Mouse (Mus musculus) heart, embryonic 14.5 days (tissue): ENCODE data around the gene Nav3. TPM values are rescaled to one million over a fixed set of nuclear protein-coding genes. Genes with fewer than 3 reads are reported as not detected.

Source experiments
- ATAC-seq: fragments of 200-750 bp; cut with Nextera tagmentation; 2 replicates; pipeline ENCODE4 v1.8.0; 2017; ENCODE audit warnings: low read depth, moderate TSS enrichment; ENCODE audit not compliant: insufficient number of reproducible peaks, insufficient read depth, low FRiP score
- H3K27ac ChIP-seq, 2 experiments: fragments of 200-500 bp in 1 of 2; fragments of 300-500 bp in 1 of 2; sonication (generic) in 1 of 2; replicated peaks in 1 of 2; 2 replicates each; pipeline ENCODE4 v1.5.1; 2012 to 2014; ENCODE audit warnings: low read depth in 2 of 2, low read length in 2 of 2, control low read depth in 1 of 2, mild to moderate bottlenecking in 1 of 2, mixed read lengths in 1 of 2; ENCODE audit not compliant: control insufficient read depth in 1 of 2, insufficient read depth in 1 of 2
- H3K27me3 ChIP-seq: fragments of 300-500 bp; sonication (generic); 2 replicates; pipeline ENCODE4 v1.6.1; 2014; ENCODE audit warnings: mild to moderate bottlenecking, low read length, control low read depth; ENCODE audit not compliant: control insufficient read depth, insufficient read depth
- H3K36me3 ChIP-seq: fragments of 300-500 bp; sonication (generic); 2 replicates; pipeline ENCODE4 v1.6.1; 2014; ENCODE audit warnings: mild to moderate bottlenecking, control low read depth, low read length, mixed read lengths; ENCODE audit not compliant: control insufficient read depth, insufficient read depth
- H3K4me1 ChIP-seq, 2 experiments: fragments of 200-500 bp in 1 of 2; fragments of 300-500 bp in 1 of 2; sonication (generic) in 1 of 2; 2 replicates each; pipeline ENCODE4 v1.6.1; 2012 to 2014; ENCODE audit warnings: low read length in 2 of 2, control low read depth in 1 of 2, mixed read lengths in 1 of 2; ENCODE audit not compliant: control insufficient read depth in 2 of 2, insufficient read depth in 2 of 2
- H3K4me2 ChIP-seq: fragments of 300-500 bp; sonication (generic); 2 replicates; pipeline ENCODE4 v1.6.1; 2014; ENCODE audit warnings: mild to moderate bottlenecking, low read length
- H3K4me3 ChIP-seq, 2 experiments: fragments of 200-500 bp in 1 of 2; fragments of 300-500 bp in 1 of 2; sonication (generic) in 1 of 2; 2 replicates each; pipeline ENCODE4 v1.5.1; 2012 to 2014; ENCODE audit warnings: low read length in 2 of 2, mild to moderate bottlenecking in 2 of 2, control low read depth in 1 of 2, low read depth in 1 of 2, moderate library complexity in 1 of 2; ENCODE audit not compliant: control insufficient read depth in 1 of 2, insufficient read depth in 1 of 2
- H3K9ac ChIP-seq: fragments of 300-500 bp; sonication (generic); 2 replicates; pipeline ENCODE4 v1.6.1; 2014; ENCODE audit warnings: mild to moderate bottlenecking, low read length
- H3K9me3 ChIP-seq: fragments of 300-500 bp; sonication (generic); 2 replicates; pipeline ENCODE4 v1.6.1; 2016; ENCODE audit warnings: low read length, control low read depth; ENCODE audit not compliant: control insufficient read depth
- WGBS: fragments of 180-500 bp; shearing (Covaris S2); extraction: QIAGEN DNeasy Blood & Tissue Kit; methylation state at CpG from one replicate; pipeline ENCODE4 v1.1.7; 2014; 5-methylcytosine and 5-hydroxymethylcytosine counted together
- polyA plus RNA-seq: library from polyadenylated mRNA; unstranded; fragments of >200 nt; fragmentation: Nextera tagmentation; extraction: Ambion mirVana; gene quantifications from 2 replicates; pipeline ENCODE4 v1.2.1, GENCODE M21; 2014

Gene Nav3
- polyA plus RNA-seq, 1 experiment from 2014 or later: 4.2 TPM

DNA sequence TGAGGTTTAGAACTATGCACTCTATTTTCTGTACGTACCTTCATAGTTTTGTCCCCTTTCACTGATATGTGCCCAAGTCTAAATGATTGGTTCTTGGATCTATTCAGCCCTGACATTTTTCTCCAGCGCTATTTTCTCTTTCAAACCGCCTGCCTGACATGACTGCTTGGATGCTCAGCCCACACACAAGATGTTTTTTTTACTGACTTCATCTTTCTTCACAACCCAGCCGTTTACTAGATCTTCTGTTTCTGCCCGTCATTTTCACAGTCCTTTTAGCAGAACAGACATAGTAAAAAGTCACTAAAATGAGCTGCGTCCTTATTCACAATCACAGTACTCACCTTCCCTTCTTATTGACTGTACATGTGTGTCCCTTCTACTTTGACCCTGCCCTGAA, 656.8 kb downstream of the Nav3 start:
- no peak overlapping the region for H3K9ac ChIP-seq
- no peak overlapping the region for H3K27ac ChIP-seq
- H3K4me1 ChIP-seq: no peaks in the 10 kb centered on the region
- no peak for ATAC-seq
- no peak overlapping the region for H3K4me2 ChIP-seq
- no peaks in the 10 kb centered on the region for H3K36me3 ChIP-seq
- H3K9me3 ChIP-seq: no peaks in the 10 kb centered on the region
- no peak overlapping the region for H3K4me3 ChIP-seq
- WGBS: 73% methylated on average over 6 of the region's 6 CpGs
- H3K27me3 ChIP-seq: no peaks in the 10 kb centered on the region

GRCm38 (mm10) chr10:109796981-109797380, 659.0 kb downstream of the Nav3 start:
- no peak overlapping the region for H3K4me2 ChIP-seq
- H3K36me3 ChIP-seq: no peaks in the 10 kb centered on the region
- no peak overlapping the region for H3K9ac ChIP-seq
- H3K4me1 ChIP-seq: no peaks in the 10 kb centered on the region
- no peaks in the 10 kb centered on the region for H3K9me3 ChIP-seq
- no peak for ATAC-seq
- no peak overlapping the region for H3K4me3 ChIP-seq
- H3K27ac ChIP-seq: no peak overlapping the region
- 67% methylated on average over 3 of the region's 3 CpGs for WGBS
- no peaks in the 10 kb centered on the region for H3K27me3 ChIP-seq

DNA sequence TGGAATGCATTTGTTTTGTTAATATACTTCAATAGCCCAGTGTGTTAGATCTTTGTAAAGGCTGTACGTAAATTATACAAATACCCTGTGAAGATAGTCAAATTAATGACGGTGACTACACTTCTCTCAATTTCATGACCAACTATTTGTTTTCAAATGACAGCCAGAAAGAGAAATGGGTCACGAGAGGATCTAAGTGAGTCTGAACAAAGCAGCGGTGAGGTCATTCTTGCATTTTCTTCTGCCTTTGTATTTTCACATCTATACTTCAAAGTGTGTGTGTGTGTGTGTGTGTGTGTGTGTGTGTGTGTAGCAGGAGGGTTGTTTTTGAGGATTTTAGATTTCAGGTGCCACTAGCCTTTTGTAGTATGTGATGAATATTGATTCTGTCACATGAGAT, 662.5 kb downstream of the Nav3 start:
- Histone ChIP-seq H3K4me1 (no peaks in the 10 kb centered on the region), H3K36me3 (no peaks in the 10 kb centered on the region), H3K4me2 (no peak overlapping the region), H3K27ac (no peak overlapping the region), H3K4me3 (no peak overlapping the region), H3K27me3 (no peaks in the 10 kb centered on the region), H3K9me3 (no peaks in the 10 kb centered on the region), H3K9ac (no peak overlapping the region)
- ATAC-seq: no peak
- WGBS: 79% methylated on average over 4 of the region's 4 CpGs

GRCm38 (mm10) chr10:109788728-109789127, 667.3 kb downstream of the Nav3 start:
- Histone ChIP-seq H3K36me3 (no peaks in the 10 kb centered on the region), H3K4me3 (no peak overlapping the region), H3K9me3 (no peaks in the 10 kb centered on the region), H3K9ac (no peak overlapping the region), H3K4me2 (no peak overlapping the region), H3K27ac (no peak overlapping the region), H3K27me3 (no peaks in the 10 kb centered on the region), H3K4me1 (no peaks in the 10 kb centered on the region)
- WGBS: 86% methylated on average over 2 of the region's 2 CpGs
- ATAC-seq: no peak

- H3K9ac ChIP-seq: no peak overlapping the region
- no peaks in the 10 kb centered on the region for H3K4me1 ChIP-seq
- no peak overlapping the region for H3K4me3 ChIP-seq
- ATAC-seq: no peak
- H3K27ac ChIP-seq: no peak overlapping the region
- H3K4me2 ChIP-seq: no peak overlapping the region
- no peaks in the 10 kb centered on the region for H3K9me3 ChIP-seq
- no peaks in the 10 kb centered on the region for H3K27me3 ChIP-seq
- no peaks in the 10 kb centered on the region for H3K36me3 ChIP-seq
- WGBS: 82% methylated on average over 4 of the region's 4 CpGs
Observed at GRCm38 (mm10) chr10:109779109-109779508, 676.9 kb downstream of the Nav3 start.

DNA sequence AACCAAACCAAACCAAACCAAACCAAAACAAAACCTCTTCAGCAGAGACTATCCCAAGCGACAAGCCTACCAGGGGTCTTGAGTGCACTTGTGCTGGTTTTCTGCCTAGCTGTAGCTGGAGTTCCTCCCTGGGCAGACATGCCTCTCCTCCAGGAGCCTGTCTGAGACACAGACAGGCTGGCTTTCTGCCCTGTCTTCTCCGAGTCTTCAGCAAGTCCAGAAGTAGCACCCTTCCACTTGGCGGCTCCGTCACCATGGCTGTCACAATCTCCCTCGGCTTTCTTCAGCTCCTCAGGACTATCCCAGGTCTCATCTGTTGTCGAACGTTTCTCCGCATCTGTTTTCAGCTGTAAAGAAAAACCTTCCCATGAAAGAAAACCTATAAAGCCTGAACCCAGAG, 686.9 kb downstream of the Nav3 start:
- Histone ChIP-seq H3K4me3 (no peak overlapping the region), H3K27me3 (no peaks in the 10 kb centered on the region), H3K4me1 (no peaks in the 10 kb centered on the region), H3K36me3 (no peaks in the 10 kb centered on the region), H3K9me3 (no peaks in the 10 kb centered on the region), H3K4me2 (no peak overlapping the region), H3K9ac (no peak overlapping the region), H3K27ac (no peak overlapping the region)
- no peak for ATAC-seq
- 65% methylated on average over 8 of the region's 8 CpGs for WGBS

DNA sequence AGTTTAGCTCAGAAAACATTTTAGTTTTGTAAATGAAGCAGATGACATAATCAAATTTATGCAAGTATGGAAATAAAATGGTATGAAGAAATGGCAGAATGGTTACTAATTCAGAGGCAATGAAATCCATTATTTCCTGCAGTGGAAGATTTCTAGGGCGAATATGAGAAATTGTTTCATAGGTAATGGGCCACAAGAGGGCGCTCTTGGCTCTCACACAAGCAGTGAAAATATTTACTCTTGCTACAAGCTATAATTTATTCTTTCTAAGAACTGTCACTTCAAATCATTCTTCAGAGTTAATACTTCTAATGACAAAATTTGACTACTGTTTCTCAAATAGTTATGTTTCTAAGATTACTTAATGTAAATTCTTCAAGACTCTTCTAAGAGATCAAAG, 690.4 kb downstream of the Nav3 start:
- no peak overlapping the region for H3K27ac ChIP-seq
- no peaks in the 10 kb centered on the region for H3K9me3 ChIP-seq
- H3K4me2 ChIP-seq: no peak overlapping the region
- no peaks in the 10 kb centered on the region for H3K27me3 ChIP-seq
- H3K4me3 ChIP-seq: no peak overlapping the region
- H3K4me1 ChIP-seq: no peaks in the 10 kb centered on the region
- 9% methylated on average over 2 of the region's 2 CpGs for WGBS
- ATAC-seq: no peak
- H3K36me3 ChIP-seq: no peaks in the 10 kb centered on the region
- no peak overlapping the region for H3K9ac ChIP-seq

DNA sequence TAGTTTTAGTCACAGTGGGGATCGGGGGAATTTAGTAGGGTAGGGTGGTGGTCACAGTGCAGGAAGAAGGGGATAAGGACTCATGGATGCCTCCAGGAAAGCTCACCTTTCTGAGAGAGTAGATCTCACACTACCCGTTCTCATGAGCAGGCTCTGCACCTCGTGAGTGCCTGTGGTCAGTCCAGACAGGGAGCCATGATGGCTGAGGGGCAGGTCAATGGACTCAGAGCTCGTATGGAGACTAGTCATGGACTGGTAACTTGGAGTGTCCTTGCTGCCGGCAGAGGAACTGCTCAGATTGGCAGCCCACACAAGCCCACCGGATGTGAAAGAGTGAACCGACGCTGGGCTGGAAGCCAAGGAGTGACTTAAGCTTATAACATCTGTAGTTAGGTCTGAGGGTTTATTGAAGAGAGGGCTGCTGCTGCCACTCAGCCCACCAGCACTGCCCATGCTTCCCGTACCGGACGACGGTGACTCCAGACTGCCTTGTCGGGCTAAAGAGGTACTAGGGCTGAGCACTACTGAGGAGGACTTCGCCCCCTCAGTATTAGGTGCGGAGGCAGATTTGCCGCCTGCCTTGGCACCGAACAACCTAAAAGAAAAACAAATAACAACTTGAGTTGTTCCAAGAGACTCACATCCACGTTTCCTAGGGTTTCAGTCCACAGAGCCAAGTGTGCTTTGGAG, 691.4 kb downstream of the Nav3 start:
- H3K4me3 ChIP-seq: no peak overlapping the region
- 74% methylated on average over 18 of the region's 18 CpGs for WGBS
- H3K36me3 ChIP-seq: no peaks in the 10 kb centered on the region
- no peaks in the 10 kb centered on the region for H3K27me3 ChIP-seq
- H3K9me3 ChIP-seq: no peaks in the 10 kb centered on the region
- H3K4me1 ChIP-seq: no peaks in the 10 kb centered on the region
- no peak overlapping the region for H3K27ac ChIP-seq
- H3K4me2 ChIP-seq: no peak overlapping the region
- ATAC-seq: no peak
- no peak overlapping the region for H3K9ac ChIP-seq
